Comparison of ENCODE assay signal across 33 mouse cellular contexts in the genomic region with DNA sequence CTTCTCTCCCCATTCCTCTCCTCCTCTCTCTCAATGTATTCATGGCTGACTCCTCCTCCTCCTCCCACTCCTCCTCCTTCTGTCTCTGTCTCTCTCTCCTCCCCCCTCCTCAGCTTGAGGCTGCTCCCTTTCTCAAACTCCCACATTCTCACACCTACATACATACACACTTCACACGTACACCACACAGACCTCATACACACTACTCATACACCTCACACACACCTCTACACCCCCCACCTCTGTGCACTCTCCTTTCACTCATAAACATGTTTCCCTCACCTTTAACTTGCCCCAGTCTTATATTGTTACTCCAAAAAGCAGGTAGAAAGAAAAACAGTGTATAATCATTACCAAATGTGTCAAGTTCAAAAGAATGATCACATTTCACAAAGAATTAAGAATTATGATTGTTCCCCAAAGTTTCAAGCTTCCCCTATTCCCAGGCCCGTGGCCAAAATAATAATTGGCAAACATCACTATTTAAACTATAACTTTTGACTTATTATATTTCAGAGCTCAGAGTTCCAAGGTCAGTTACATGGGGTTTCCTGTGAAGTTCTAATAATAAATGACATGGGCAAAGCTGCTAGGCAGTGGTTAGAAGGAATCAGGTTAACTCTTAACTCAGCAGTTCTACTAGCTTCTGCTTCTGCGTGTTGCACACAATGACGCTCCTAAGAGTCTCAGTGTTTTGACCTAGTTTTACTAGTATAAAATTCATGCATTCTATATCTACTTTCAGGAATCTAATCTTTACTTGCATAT. TPM values are rescaled to one million over a fixed set of nuclear protein-coding genes. Genes with fewer than 3 reads are reported as not detected.
DNase-seq lines count a peak whose midpoint lies in the region; ATAC-seq and TF ChIP-seq lines count a peak whose summit lies in the region.
"Had no signal": no experiment of that assay in that cellular context is flagged by ENCODE, and none has a peak within 500 bp of the region (broad histone marks: within the 10 kb centered on the region; RNA-seq: fewer than 3 reads in every experiment).

No protein-coding gene starts in this region.

- no peak for TF ChIP-seq POLR2A in kidney, adult 2 months (IDR thresholded peaks at IDR 0.05; ENCODE audit: low read depth, low read length)

- ATAC-seq in kidney, postnatal 0 days (replicated peaks; ENCODE audit: low FRiP score, low read depth), result peak; percentile 82
- peak; percentile 45 for ATAC-seq in CD4-positive, CD25-positive, alpha-beta regulatory T cell, adult 4 months
- ATAC-seq in monocyte, adult 5-6 weeks (replicated peaks; ENCODE audit: insufficient number of reproducible peaks, low FRiP score, low TSS enrichment, poor library complexity, severe bottlenecking), result peak; percentile 50; the same call in 1 of the 2 replicates
- ATAC-seq: forebrain, embryonic 15.5 days had no signal

- WGBS in kidney, adult 2 months, result 24% methylated on average over 4 of the region's 4 CpGs
- 55% methylated on average over 4 of the region's 4 CpGs for WGBS in kidney, postnatal 0 days

- H3K27me3 ChIP-seq in kidney, adult 2 months (replicated peaks; ENCODE audit: control insufficient read depth, insufficient read depth, low read length), result no peaks in the 10 kb centered on the region
- H3K27me3 ChIP-seq in kidney, postnatal 0 days (ENCODE audit: insufficient read depth, low read length), result no peaks in the 10 kb centered on the region
- H3K27me3 ChIP-seq: embryonic facial prominence, embryonic 13.5 days; forebrain, embryonic 12.5 days; forebrain, embryonic 15.5 days; heart, embryonic 13.5 days; hindbrain, embryonic 12.5 days; hindbrain, embryonic 15.5 days had no signal

- H3K4me3 ChIP-seq in kidney, adult 2 months (ENCODE audit: insufficient read depth, low read depth, low read length), result no peak overlapping the region
- H3K4me3 ChIP-seq in kidney, postnatal 0 days (replicated peaks; ENCODE audit: low read depth, low read length), result no peak overlapping the region
- H3K4me3 ChIP-seq: embryonic facial prominence, embryonic 10.5 days; embryonic facial prominence, embryonic 13.5 days; erythroblast, embryonic 14.5 days; forebrain, embryonic 12.5 days; forebrain, embryonic 15.5 days; heart, adult 2 months; heart, embryonic 10.5 days; heart, embryonic 13.5 days; hindbrain, embryonic 12.5 days; hindbrain, embryonic 15.5 days had no signal

- H3K9me3 ChIP-seq in kidney, postnatal 0 days (replicated peaks; ENCODE audit: low read length), result no peaks in the 10 kb centered on the region
- H3K9me3 ChIP-seq: embryonic facial prominence, embryonic 10.5 days; embryonic facial prominence, embryonic 13.5 days; forebrain, embryonic 12.5 days; forebrain, embryonic 15.5 days; G1E; heart, embryonic 10.5 days; hindbrain, embryonic 12.5 days; hindbrain, embryonic 15.5 days had no signal

- no peaks in the 10 kb centered on the region for H3K36me3 ChIP-seq in kidney, adult 2 months (ENCODE audit: control insufficient read depth, insufficient read depth, low read length)
- no peaks in the 10 kb centered on the region for H3K36me3 ChIP-seq in kidney, postnatal 0 days (ENCODE audit: insufficient read depth, low read length)
- H3K36me3 ChIP-seq: embryonic facial prominence, embryonic 10.5 days; embryonic facial prominence, embryonic 13.5 days; forebrain, embryonic 12.5 days; forebrain, embryonic 15.5 days; G1E; heart, embryonic 10.5 days; heart, embryonic 13.5 days; hindbrain, embryonic 12.5 days; hindbrain, embryonic 15.5 days had no signal

- no peak overlapping the region for H3K4me2 ChIP-seq in kidney, postnatal 0 days (ENCODE audit: low read length)
- H3K4me2 ChIP-seq: embryonic facial prominence, embryonic 13.5 days; forebrain, embryonic 12.5 days; forebrain, embryonic 15.5 days; heart, embryonic 13.5 days; hindbrain, embryonic 12.5 days; hindbrain, embryonic 15.5 days had no signal

- intact Hi-C loops in left cerebral cortex, postnatal 36 days (cut with DNase I), result no loop called here

- no peak for TF ChIP-seq CTCF in kidney, adult 2 months (conservative IDR thresholded peaks at IDR 0.05; ENCODE audit: insufficient read depth, insufficient read length, low read depth, low read length)
- TF ChIP-seq CTCF in kidney, postnatal 0 days (IDR thresholded peaks at IDR 0.05; ENCODE audit: low read depth), result no peak

- no peaks in the 10 kb centered on the region for H3K4me1 ChIP-seq in kidney, adult 2 months (ENCODE audit: control insufficient read depth, insufficient read depth, low read length)
- no peaks in the 10 kb centered on the region for H3K4me1 ChIP-seq in kidney, postnatal 0 days (replicated peaks; ENCODE audit: insufficient read depth, low read length)
- H3K4me1 ChIP-seq: embryonic facial prominence, embryonic 10.5 days; embryonic facial prominence, embryonic 13.5 days; forebrain, embryonic 12.5 days; forebrain, embryonic 15.5 days; heart, embryonic 10.5 days; heart, embryonic 13.5 days; hindbrain, embryonic 12.5 days; hindbrain, embryonic 15.5 days had no signal

- H3K9ac ChIP-seq in kidney, postnatal 0 days (ENCODE audit: low read depth, low read length), result no peak overlapping the region
- H3K9ac ChIP-seq: embryonic facial prominence, embryonic 13.5 days; forebrain, embryonic 12.5 days; forebrain, embryonic 15.5 days; heart, embryonic 13.5 days; hindbrain, embryonic 12.5 days; hindbrain, embryonic 15.5 days had no signal

- peak; percentile 81 for DNase-seq in kidney, adult 2 months
- no peak for DNase-seq in kidney, adult 11 months
- DNase-seq in kidney, postnatal 0 days (ENCODE audit: low spot score), result no peak
- no peak for DNase-seq in kidney, postnatal 10 days
- no peak for DNase-seq in left cerebral cortex, postnatal 36 days (ENCODE audit: low spot score in 2 of 2)
- DNase-seq: adrenal gland, adult 2 months; adrenal gland, postnatal 14 days; cerebellum, adult 11 months; cerebellum, adult 2 months; cerebellum, adult 9-11 months; cerebellum, postnatal 25 days; gastrocnemius, postnatal 36 days; heart, adult 2 months; heart, postnatal 14 days; heart, postnatal 4 days had no signal

- peak overlapping the region; percentile 80 for H3K27ac ChIP-seq in kidney, adult 2 months (ENCODE audit: insufficient read depth, low read depth, low read length)
- no peak overlapping the region for H3K27ac ChIP-seq in kidney, postnatal 0 days
- H3K27ac ChIP-seq: embryonic facial prominence, embryonic 10.5 days; embryonic facial prominence, embryonic 13.5 days; forebrain, embryonic 12.5 days; forebrain, embryonic 15.5 days; heart, adult 2 months; heart, embryonic 10.5 days; heart, embryonic 13.5 days; hindbrain, embryonic 12.5 days; hindbrain, embryonic 15.5 days had no signal

RNA-seq across cellular contexts. Expression of a gene that starts 8.0 kb away (rescaled TPM):
- 0.14 and 0.15 TPM in 2 replicates for polyA plus RNA-seq in kidney, adult 2 months (2012; rRNA removed)
- polyA plus RNA-seq in kidney, postnatal 0 days (2015; fragmentation: Nextera tagmentation; extraction: Ambion mirVana), result 0.28 and 0.62 TPM in 2 replicates
- under 1 TPM in 1 of 2 experiments, not detected in 1; 0.16 TPM for polyA plus RNA-seq in CD4-positive, CD25-positive, alpha-beta regulatory T cell, adult 4 months (2017; shearing (Covaris generic))
- 0.19 TPM in 2 of 3 replicates, not detected in the other for total RNA-seq in monocyte, adult 5-6 weeks (2017)
- under 1 TPM; 0.15 to 0.57 TPM for total RNA-seq in left cerebral cortex, postnatal 36 days (2021)
- polyA plus RNA-seq: erythroblast, embryonic 14.5 days; G1E had no signal

RNA-seq across cellular contexts. Expression of a gene that starts 8.1 kb away (rescaled TPM):
- 13.3 and 15.1 TPM in 2 replicates for polyA plus RNA-seq in kidney, adult 2 months (2012; rRNA removed)
- 82.4 and 85.9 TPM in 2 replicates for polyA plus RNA-seq in kidney, postnatal 0 days (2015; fragmentation: Nextera tagmentation; extraction: Ambion mirVana)
- polyA plus RNA-seq in CD4-positive, CD25-positive, alpha-beta regulatory T cell, adult 4 months (2017; shearing (Covaris generic)), result 10 to 100 TPM; 57.3 to 63.7 TPM
- total RNA-seq in monocyte, adult 5-6 weeks (2017), result 38.6 to 88.2 TPM (median 56.0 TPM) in 3 replicates
- 10 to 100 TPM; 52.3 to 52.9 TPM for total RNA-seq in left cerebral cortex, postnatal 36 days (2021)

RNA-seq across cellular contexts. Expression of a gene that starts 38.2 kb away (rescaled TPM):
- polyA plus RNA-seq in kidney, adult 2 months (2012; rRNA removed), result not detected in 2 replicates
- not detected in 2 replicates for polyA plus RNA-seq in kidney, postnatal 0 days (2015; fragmentation: Nextera tagmentation; extraction: Ambion mirVana)
- polyA plus RNA-seq in CD4-positive, CD25-positive, alpha-beta regulatory T cell, adult 4 months (2017; shearing (Covaris generic)), result not detected
- not detected in 3 replicates for total RNA-seq in monocyte, adult 5-6 weeks (2017)
- not detected for total RNA-seq in left cerebral cortex, postnatal 36 days (2021)
- total RNA-seq: adrenal gland, adult 2 months; adrenal gland, postnatal 14 days; adrenal gland, postnatal 4 days; CH12.LX; common myeloid progenitor, adult 5-6 weeks; gastrocnemius, adult 8-10 months; gastrocnemius, postnatal 36 days; granulocyte monocyte progenitor cell, adult 5-6 weeks; heart, adult 2 months; heart, postnatal 14 days; heart, postnatal 4 days had no signal
- polyA plus RNA-seq: adrenal gland, adult 2 months; cerebellum, adult 2 months; embryonic facial prominence, embryonic 10.5 days; embryonic facial prominence, embryonic 13.5 days; erythroblast, embryonic 14.5 days; forebrain, embryonic 12.5 days; forebrain, embryonic 15.5 days; G1E; heart, adult 2 months; heart, embryonic 10.5 days; heart, embryonic 13.5 days; heart, embryonic 16.5 days; hindbrain, embryonic 12.5 days; hindbrain, embryonic 15.5 days had no signal
